Mouse (Mus musculus) layer of hippocampus, adult 2 months (tissue): Measurements from ENCODE around the gene Smim10l1. TPM values are rescaled to one million over a fixed set of nuclear protein-coding genes. Genes with fewer than 3 reads are reported as not detected.

Source experiments
- DNase-seq, 2 experiments: peaks; one replicate each; pipeline ENCODE4 v3.0.0; 2022; ENCODE audit warnings: low spot score in 2 of 2
- H3K27ac ChIP-seq: fragments of 200-600 bp; 2 replicates; pipeline ENCODE4 v1.8.1; 2022
- H3K4me3 ChIP-seq: fragments of 200-600 bp; 2 replicates; pipeline ENCODE4 v1.8.1; 2022; ENCODE audit warnings: mild to moderate bottlenecking
- CTCF ChIP-seq: fragments of 200-600 bp; conservative IDR thresholded peaks from 2 replicates; pipeline ENCODE4 v1.8.1; 2022; ENCODE audit warnings: antibody characterized with exemption, mild to moderate bottlenecking, moderate library complexity
- long read RNA-seq, 2 experiments: library from polyadenylated mRNA; stranded (forward); transcript quantifications; one replicate each; pipeline ENCODE4 v2.0.0; 2021; ENCODE audit warnings: borderline mapping rate in 2 of 2
- total RNA-seq, 2 experiments: library from RNA; stranded (reverse); gene quantifications; 2 replicates each; pipeline ENCODE4 v1.2.3; 2021

Gene Smim10l1
- 10 to 100 TPM; 90.6 to 93.9 TPM for total RNA-seq
- long read RNA-seq, experiment 1, transcript Smim10l1-201 (1 exons, 2,842 nt): major isoform, 139 of 141 reads
- long read RNA-seq, experiment 1, partial matches to known transcripts: 0 of 141 reads
- long read RNA-seq, experiment 1, other reads (novel, unspliced or antisense): 1 of 141 reads
- long read RNA-seq, experiment 2, transcript Smim10l1-201 (1 exons, 2,842 nt): major isoform, 189 of 191 reads
- long read RNA-seq, experiment 2, partial matches to known transcripts: 0 of 191 reads
- long read RNA-seq, experiment 2, other reads (novel, unspliced or antisense): 1 of 191 reads

DNA sequence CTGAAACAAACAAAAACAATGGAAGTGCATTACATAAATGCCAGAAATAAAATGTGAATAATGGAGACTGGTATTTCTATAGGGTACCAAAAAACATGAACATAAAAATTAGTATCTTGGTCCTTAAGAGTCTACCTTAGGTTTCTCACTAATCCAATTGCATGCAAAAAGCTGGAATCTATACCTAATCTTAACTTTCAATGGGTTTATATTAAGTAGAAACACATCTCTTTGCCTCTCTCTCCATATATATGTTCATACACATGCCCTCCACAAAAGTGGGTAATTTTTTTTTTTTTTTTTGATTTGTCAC lies at the start of gene Smim10l1:
Smim10l1 (plus strand) TSS at position 301 of the 313 bp plus-strand sequence.
- H3K27ac ChIP-seq: peak within 1 kb of the TSS; percentile 100
- peak within 1 kb of the TSS; percentile 67 for H3K4me3 ChIP-seq
- no peak for DNase-seq
- no peak for TF ChIP-seq CTCF

DNA sequence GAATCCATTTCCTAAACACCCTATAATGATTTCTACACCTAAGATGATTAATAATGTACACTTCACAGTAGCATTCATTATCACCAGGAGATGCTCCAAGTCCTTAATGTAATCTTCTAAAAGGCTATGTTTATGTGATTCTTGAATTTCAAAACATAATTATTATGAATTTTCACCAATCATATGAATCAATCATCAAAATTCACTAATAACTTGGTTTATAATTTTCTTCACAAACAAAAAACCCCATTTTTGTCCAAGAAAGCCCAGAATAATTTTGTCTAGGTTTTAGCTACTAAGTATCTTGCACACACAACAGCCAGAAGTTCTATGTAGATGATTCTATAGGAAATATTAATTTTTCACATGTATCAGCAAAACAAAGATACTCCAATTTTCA lies 49.0 kb upstream of the Smim10l1 start, which contains the start of gene Tas2r140:
Tas2r140 (minus strand) TSS at position 101 of the 400 bp plus-strand sequence.
- no peak within 1 kb of the TSS for H3K27ac ChIP-seq
- H3K4me3 ChIP-seq: no peak within 1 kb of the TSS
- TF ChIP-seq CTCF: no peak
- no peak for DNase-seq

DNA sequence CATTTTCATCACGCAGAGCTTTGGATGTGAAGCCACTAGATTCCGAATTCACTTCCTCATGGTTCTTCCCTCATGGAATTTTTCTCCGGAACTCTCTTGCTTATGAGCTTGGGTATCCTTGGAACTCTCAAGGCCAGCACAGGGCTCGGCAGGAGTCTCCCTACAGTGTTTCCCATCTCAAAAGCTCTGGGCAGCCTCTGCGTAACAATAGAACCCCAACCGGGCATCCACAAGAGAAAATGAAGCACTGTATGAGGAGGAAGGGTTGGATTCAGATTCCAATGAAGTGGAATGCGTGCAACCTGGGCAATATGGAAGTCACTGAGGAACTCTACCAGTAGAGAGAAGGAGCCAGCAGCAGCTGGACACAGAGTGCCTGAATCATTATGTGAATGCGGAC lies 12.5 kb upstream of the Smim10l1 start:
- no peak for TF ChIP-seq CTCF
- H3K27ac ChIP-seq: no peak overlapping the region
- no peak for DNase-seq
- H3K4me3 ChIP-seq: no peak overlapping the region

DNA sequence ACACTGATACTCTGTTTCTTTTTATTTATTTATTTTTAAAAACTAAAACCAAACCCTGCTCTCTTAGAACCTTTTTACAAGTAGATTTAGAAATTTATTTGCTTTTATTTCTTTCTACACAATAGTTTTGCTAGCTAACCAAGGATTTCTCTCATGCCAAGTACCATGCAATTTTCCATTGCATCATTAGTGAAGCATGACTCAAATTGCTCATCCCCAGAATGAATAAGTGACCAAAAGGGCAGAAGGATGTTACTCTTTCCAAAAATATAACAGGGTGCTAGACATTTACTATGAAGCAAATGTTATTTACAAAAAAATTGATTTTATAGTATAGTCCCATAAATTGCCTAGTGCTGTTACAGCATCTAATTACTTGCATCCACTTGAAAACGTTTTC lies 2.3 kb upstream of the Smim10l1 start:
- no peak for TF ChIP-seq CTCF
- Histone ChIP-seq H3K4me3 (no peak overlapping the region), H3K27ac (no peak overlapping the region)
- no peak for DNase-seq

DNA sequence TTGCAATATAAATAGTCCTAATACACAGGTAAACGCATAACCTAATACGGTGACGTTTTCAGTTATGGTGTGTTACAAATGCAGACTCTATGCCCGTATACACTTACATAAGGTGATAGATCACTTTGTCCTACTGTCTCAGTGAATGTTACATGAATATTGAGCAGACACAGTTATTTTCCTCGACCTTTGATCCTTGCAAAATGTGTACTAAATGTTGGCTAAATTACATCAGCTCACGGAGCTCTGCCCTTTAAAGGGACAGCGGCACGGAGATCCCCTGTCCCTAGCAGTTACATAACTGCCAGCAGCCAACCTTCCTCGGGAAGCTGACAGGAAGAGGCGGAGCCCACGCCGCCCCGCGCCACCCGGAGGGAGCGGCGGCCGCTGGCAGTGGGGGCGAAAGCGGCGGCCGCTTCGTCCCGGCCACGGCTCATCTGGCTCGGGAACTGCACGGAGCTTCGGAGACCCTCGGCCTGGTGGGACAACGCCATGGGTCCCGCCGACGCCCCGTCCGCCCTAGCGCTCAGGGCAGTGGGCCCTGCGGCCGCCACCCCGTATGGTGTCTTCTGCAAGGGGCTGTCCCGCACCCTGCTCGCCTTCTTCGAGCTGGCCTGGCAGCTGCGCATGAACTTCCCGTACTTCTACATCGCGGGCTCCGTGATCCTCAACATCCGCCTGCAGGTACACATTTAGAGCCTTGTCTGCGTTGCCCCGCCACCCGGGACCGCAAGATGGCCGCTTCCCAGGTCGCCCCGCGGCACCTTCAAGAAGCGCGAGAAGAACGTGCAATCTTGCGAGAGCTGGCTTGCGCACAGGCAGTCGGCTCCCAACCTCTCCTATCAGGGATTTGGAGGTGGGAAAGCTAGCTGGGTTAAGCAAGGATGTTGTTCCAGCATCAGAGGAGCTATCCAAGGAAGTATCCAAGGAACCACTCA lies 482 bp downstream of the Smim10l1 start:
- DNase-seq: peak; percentile 85 to 86
- Histone ChIP-seq H3K4me3 (peak overlapping the region; percentile 67), H3K27ac (peak overlapping the region; percentile 100)
- peak; percentile 33 for TF ChIP-seq CTCF

Other genes with a start within 250 kb of the Smim10l1 start
- not detected for gene Tas2r116, start 249.5 kb upstream of the Smim10l1 start, total RNA-seq
- gene Tas2r110, start 236.9 kb upstream of the Smim10l1 start, total RNA-seq: not detected
- not detected for gene Tas2r113, start 211.9 kb upstream of the Smim10l1 start, total RNA-seq
- not detected for gene Tas2r125, start 195.3 kb upstream of the Smim10l1 start, total RNA-seq
- not detected for gene Tas2r129, start 153.8 kb upstream of the Smim10l1 start, total RNA-seq
- not detected for gene Tas2r131, start 147.0 kb upstream of the Smim10l1 start, total RNA-seq
- not detected for gene Tas2r109, start 123.9 kb upstream of the Smim10l1 start, total RNA-seq
- not detected for gene Tas2r103, start 67.8 kb upstream of the Smim10l1 start, total RNA-seq
- gene Tas2r140, start 49.1 kb upstream of the Smim10l1 start, total RNA-seq: not detected
- not detected for gene 5530400C23Rik, start 187.3 kb downstream of the Smim10l1 start, total RNA-seq